Mouse (Mus musculus) thymus, postnatal 25 days (tissue): ENCODE results near the gene Clec4a3.
"Not testable (repeated sequence)": the region's sequence is repeated elsewhere in the genome, so short reads cannot be mapped to it uniquely, and the experiment has no call there.

Experiments used
- DNase-seq: peaks from one replicate; pipeline ENCODE4 v3.0.0; 2022

The Clec4a3 gene

GRCm38 (mm10) chr6:122952401-122952800 lies at the start of gene Clec4a3:
Gene Clec4a3 (plus strand): TSS chr6:122952515.
- no peak for DNase-seq

- no peak for DNase-seq
Measured at GRCm38 (mm10) chr6:122919922-122920321, 32.4 kb upstream of the Clec4a3 start.

GRCm38 (mm10) chr6:122921451-122921850 lies 30.9 kb upstream of the Clec4a3 start, which contains the start of gene Clec4a1:
Gene Clec4a1 (plus strand): TSS chr6:122921848.
- DNase-seq, result no peak

- no peak for DNase-seq
Measured at GRCm38 (mm10) chr6:122934845-122935244, 17.5 kb upstream of the Clec4a3 start.

- DNase-seq, result no peak
Measured at GRCm38 (mm10) chr6:122939618-122940017, 12.7 kb upstream of the Clec4a3 start.

GRCm38 (mm10) chr6:122946760-122947159 lies 5.6 kb upstream of the Clec4a3 start:
- no peak for DNase-seq

- no peak for DNase-seq
Measured at GRCm38 (mm10) chr6:122964562-122964961, 12.2 kb downstream of the Clec4a3 start.

GRCm38 (mm10) chr6:122969048-122969447 lies 16.7 kb downstream of the Clec4a3 start:
- DNase-seq, result no peak

- DNase-seq, result no peak
Measured at GRCm38 (mm10) chr6:122989876-122990437, 37.6 kb downstream of the Clec4a3 start, which contains the start of gene Clec4a4. Gene Clec4a4 (plus strand): TSS chr6:122990367.

GRCm38 (mm10) chr6:123004696-123005095 lies 52.4 kb downstream of the Clec4a3 start:
- not testable (repeated sequence) for DNase-seq

- no peak for DNase-seq
Measured at GRCm38 (mm10) chr6:123005591-123005990, 53.3 kb downstream of the Clec4a3 start.
